Mouse (Mus musculus) small intestine, adult 2 months (tissue): ENCODE data around the gene 2210016F16Rik.

Experiments
- CTCF ChIP-seq: fragments of 200-500 bp; IDR thresholded peaks from 2 replicates; pipeline ENCODE4 v1.5.1; 2012; ENCODE audit warnings: low read depth, mild to moderate bottlenecking, control low read depth, inconsistent platforms, low read length, moderate library complexity, mixed read lengths; ENCODE audit not compliant: insufficient replicate concordance, insufficient read length; ENCODE audit errors: extremely low read depth
- POLR2A ChIP-seq: fragments of 200-500 bp; IDR thresholded peaks from 2 replicates; pipeline ENCODE4 v1.6.1; 2012; ENCODE audit warnings: low read depth, mild to moderate bottlenecking, control low read depth, inconsistent platforms, low read length, moderate library complexity

DNA sequence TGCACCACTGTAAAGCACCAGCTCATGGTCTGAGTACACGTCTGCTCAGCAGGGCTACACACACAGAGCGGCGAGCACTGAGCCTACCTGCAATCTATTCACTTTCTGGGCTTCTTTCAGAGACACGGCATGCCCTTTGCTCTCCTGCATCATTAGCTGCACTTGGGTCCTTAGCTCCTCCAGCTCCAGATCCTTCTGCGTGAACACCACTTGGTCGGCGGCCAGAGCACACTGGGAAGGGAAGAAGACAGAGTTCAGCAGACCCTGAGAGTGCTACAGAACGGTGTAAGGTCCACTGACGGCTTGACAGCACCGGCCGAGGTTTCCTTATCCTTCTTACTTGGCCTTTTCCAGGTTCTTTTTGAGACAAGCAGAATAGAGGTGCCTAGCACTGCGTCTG lies 47.6 kb downstream of the 2210016F16Rik start:
- TF ChIP-seq CTCF (no peak), POLR2A (no peak)
